Mouse (Mus musculus) T-cell, adult 66 days (primary cell): Measurements from ENCODE around the gene Il4ra. TPM values are rescaled to one million over a fixed set of nuclear protein-coding genes. Genes with fewer than 3 reads are reported as not detected.

ENCODE experiments used
- total RNA-seq, 2 experiments: library from RNA; stranded (reverse); gene quantifications; 3 replicates in 1 of 2; 4 replicates in 1 of 2; pipeline ENCODE4 v1.2.4; 2023

Gene Il4ra
- total RNA-seq = 100 to 1,000 TPM; 264 to 287 TPM

GRCm38 (mm10) chr7:125551766-125552709 is at the start of gene Il4ra:
Gene Il4ra (plus strand): TSS chr7:125552120.

GRCm38 (mm10) chr7:125603185-125603631 is 51.3 kb downstream of the Il4ra start, which contains the start of gene Il21r:
Gene Il21r (plus strand): TSS chr7:125603429.

Other genes with a start within 250 kb of the Il4ra start
- 1 to 10 TPM; 5.7 to 6.1 TPM for gene Kdm8, start 107.4 kb upstream of the Il4ra start, total RNA-seq
- 10 to 100 TPM; 45.1 to 55.9 TPM for gene Nsmce1, start 60.5 kb upstream of the Il4ra start, total RNA-seq
- 100 to 1,000 TPM; 165 to 167 TPM for gene Il21r, start 51.3 kb downstream of the Il4ra start, total RNA-seq
- gene Gtf3c1, start 155.7 kb downstream of the Il4ra start, total RNA-seq = 10 to 100 TPM; 68.0 to 79.4 TPM
- 10 to 100 TPM; 18.3 to 23.8 TPM for gene D430042O09Rik, start 155.8 kb downstream of the Il4ra start, total RNA-seq